Mouse (Mus musculus) 3134 (cell line): ENCODE measurements around the gene Cdv3.

Source experiments
- DNase-seq: peaks from one replicate; pipeline ENCODE4 v3.0.0-alpha.2; 2011; ENCODE audit warnings: low spot score; ENCODE audit not compliant: insufficient read length; ENCODE audit errors: extremely low read depth

The Cdv3 gene

DNA sequence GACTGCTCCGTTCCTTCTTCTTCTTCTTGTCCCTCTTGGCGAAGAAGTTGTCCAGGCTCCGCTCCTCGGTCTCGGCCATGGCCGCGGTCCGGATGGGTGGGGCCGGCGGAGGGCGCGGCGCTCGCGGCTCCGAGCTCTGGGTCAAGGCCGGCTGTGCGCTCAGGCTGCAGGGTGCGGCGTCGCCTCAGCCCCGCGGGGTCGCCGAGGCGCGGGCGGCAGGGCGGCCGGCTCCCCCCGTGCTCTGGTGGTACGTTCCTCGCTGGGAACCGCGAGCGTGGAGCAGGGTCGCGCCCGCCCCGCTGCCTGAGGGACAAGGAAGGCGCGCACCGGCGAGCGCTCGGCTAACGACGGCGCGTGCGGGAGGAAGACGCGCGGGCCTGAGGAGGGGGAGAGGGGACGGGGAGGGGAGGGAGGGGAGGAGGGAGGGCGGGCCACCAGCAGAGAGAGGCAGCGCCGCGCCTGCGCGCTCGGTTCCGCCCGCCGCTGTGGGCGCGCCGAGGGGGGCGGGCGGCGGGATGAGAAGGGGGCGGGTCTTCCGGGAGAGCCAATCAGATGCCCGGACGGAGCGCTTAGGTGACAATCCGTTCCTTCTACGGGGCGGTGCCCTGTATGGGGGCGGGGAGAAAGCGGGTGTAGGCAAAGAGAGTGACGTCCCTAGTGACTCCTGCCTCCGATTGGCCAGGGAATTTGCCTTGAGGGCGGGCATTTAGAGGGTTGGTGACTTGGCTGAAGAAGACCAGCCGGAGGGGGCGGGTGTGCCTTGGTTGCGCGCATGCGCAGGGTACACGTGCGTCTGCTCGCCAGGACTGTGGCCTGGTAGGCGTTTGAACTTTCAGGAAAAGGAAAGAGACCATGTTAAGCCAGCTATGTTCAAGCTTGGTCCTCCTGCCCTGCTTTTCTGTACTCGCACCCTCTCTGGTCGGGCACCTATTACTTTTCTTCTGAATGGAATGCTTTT, at the start of gene Cdv3:
Gene Cdv3 (minus strand): TSS at position 551 of the 958 bp plus-strand sequence.
- peak; percentile 97 for DNase-seq

DNA sequence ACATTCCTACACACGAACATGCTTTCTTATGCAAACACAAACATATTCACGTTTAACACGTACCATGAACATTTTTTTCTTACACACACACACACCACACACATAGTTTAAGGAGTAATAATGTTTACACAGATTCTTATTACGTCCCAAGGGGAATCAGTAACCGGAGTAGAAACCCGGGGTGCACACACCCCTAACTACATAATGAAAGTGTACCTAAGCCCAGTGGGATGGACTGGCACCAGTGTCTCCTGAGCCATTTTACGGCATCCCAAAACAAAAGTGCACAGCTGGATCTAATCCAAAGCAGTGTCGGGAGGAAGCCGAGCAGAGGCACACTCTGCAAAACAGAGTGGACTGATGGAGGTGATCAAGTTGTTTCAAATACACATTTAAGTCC, 47.8 kb upstream of the Cdv3 start:
- DNase-seq, result no peak

DNA sequence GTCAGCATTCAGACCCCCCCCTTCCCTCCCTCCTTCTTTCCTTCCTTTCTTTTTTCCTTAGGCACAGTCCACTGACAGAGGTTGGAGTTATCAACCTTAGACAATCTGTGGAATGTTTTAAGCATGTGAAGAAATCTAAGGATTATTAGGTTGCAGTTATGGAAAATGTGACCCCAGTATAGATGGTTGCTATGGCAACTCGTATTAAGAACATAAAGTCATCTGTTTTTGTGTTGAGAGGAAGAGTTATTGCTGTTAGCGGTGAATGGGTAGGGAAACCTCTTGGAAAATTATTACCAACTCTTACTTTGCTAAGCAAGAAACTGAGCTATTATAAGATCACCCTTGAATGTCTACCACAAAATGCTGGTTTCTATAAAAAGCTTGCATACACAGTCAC, 43.5 kb upstream of the Cdv3 start:
- DNase-seq, result no peak

DNA sequence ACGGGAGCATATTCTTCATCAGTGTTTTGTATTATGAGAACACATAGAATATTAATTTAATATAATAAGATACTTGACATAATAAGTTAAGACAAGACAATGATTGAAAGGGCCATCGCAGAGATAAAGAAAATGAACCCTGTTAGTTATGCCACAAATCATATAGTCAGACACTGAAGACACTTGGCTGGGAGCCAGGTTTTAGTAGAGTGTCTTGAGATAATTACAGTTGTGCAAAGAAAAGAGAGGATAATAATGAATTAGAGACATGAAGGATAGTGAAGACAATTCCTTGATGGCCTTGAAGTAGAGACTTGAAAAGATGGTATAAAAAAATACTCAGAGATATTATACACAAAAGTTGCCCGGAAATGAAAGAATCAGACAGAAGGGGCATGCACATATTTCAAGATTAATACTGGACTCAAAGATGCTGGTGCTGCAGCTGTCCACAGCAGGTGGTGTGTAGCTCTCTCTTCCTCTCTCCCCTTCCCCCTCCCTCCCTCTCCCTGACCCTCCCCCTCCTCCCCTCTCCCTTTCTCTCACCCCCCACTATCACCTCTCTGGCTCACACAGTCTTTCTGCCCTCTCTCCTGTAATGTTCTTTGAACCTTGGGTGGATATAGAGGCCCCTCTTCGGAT, 42.6 kb upstream of the Cdv3 start:
- DNase-seq, result no peak

DNA sequence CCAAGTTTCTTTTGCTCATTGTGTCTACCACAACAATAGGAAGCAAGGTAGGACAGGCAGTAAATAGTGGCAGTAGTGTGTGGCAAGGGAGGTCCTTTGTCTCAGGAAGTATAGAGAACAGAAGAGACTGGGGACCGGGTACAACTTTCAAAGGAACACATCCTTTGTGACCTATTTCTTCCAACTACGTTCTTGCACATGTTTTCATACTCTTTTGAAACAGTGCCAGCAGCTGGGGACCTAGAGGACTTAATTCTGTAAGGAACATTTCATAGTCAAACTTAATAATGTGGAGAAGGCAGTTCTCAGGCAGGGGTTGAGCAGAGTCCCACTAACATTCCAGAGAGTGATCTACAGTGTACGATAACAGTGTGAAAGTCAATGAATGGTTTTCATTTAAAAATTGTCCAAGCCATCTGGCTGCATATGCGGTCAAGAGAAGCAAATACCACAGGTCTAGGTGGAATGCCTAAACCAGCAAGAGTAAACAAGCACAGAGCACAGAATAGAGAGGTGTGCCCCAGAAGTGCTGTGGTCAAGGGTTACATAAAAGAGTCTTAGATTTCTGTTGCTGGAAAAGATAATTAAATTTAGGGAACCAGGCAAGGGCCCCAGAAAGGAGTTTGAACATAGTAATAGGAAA, 37.8 kb upstream of the Cdv3 start:
- DNase-seq, result peak; percentile 20

DNA sequence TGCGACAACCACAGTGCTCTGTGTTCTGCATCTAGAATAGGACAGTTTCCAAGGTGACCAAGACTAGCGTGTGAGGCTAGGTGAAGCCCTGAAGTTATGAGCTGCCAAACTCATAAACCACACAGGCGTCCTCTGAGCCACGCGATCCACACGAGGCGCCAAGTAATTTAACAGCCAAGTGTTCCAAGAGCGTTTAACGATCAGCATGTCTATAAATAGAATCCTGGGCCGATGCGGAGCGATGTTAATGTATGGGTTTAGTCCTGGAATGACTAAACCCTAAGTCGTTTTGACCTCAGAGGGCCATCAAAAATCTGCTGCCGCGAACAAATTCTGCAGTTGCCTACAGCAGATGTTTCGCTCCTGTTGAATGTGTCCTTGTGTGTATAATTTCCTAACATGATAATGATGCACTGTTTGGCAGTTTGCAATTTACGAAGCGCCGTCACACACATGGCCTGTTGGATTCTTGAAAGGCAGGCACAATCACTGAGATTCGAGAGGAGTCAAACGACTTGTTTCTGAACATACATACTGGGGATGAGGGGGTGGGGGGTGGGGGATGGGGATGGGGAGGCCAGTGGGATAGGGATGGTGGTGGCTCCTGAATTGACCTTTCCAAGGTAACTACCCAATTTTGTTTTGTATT, 33.0 kb upstream of the Cdv3 start:
- peak; percentile 49 for DNase-seq

DNA sequence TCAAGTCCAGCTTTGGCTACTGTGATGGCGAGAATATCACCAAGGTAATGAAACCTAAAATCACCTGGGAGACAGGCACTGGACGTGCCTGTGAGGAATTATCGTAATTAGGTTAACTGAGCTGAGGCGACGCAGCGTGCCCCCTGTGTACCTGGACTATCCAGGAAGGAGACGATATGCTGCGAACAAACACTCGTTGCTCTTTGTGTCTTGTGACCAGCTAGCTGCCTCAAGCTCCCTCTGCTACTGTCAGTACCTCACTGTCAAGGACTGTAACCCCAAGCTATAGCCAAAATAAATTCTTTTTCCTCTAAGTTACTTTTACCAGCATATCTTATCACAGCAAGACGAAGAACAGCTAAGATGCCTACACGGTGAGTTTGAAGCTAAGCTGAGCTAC, 27.6 kb upstream of the Cdv3 start:
- DNase-seq, result no peak

DNA sequence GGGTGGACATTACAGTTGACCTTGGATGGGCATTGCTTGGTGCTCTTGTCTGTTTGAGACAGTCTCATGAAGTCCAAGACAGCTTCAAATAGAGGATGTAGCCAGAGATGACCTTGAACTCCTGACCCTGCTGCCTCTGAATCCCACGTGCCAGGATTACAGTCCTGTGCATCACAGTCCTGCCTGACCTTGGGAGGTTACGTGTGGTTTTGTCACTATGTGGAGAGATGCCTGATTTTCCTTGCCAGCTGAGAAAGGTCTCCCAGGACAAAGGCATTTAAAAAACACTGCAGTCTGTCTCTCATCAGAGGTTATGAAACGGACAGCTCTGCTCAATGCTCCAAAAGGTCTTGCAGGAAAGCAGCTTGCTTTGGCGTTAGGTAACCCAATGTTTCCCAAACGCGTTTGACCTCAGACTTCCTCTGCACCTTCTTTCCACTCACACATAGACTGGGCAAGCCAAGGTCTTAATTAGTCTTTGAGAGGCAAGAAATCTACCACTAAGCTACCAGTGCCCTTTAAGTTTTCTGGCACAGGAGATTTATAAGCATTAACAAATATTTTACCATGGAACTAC, 26.2 kb upstream of the Cdv3 start:
- DNase-seq, result no peak

DNA sequence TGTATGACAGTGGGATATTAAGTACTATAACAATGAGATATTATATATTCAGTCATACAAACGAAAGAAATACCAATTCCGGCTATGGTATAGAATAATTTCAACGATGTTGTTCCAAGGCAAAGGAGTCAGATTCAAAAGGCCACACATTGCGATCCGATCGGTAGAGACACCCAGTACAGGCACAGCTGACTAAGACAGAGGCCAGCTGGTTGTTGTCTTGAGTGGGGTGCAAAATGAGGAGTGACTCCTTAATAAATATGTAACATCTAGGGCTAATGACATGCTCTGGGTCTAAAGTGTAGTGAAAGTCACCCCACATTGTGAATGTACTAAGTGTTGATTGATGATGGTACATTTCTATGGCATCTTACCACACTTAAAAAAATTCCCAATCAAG, 23.6 kb upstream of the Cdv3 start:
- no peak for DNase-seq

DNA sequence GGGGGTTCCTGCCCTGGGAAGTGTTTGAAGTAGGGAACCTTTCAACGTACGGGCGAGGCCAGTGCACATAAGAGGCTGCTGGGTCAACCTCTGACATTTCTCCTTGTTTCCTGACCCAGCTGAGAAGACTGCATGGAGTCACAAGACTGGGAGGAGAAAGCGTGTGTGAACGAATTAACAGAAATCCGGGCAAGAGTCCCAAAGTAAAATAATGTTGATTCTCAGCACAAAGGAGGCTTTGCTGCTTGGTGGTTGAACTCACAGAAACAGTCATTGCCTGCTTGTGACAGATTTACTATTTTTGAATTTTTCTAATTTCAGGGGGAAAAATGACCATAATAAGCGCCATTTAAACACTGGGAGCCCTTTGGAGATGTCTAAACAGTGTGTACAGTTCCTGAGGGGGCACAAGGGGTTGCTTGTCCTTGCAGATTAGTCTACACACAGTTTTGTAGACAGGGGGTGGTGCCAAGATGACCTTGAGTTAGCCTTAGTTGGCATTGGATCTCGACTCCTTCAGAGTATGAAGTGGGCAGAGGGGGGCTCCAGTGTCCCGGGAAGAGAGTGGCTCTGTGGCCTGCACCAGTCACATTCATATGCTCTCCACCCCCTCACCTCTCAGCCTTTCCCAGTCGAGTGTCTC, 21.5 kb upstream of the Cdv3 start:
- DNase-seq, result no peak

DNA sequence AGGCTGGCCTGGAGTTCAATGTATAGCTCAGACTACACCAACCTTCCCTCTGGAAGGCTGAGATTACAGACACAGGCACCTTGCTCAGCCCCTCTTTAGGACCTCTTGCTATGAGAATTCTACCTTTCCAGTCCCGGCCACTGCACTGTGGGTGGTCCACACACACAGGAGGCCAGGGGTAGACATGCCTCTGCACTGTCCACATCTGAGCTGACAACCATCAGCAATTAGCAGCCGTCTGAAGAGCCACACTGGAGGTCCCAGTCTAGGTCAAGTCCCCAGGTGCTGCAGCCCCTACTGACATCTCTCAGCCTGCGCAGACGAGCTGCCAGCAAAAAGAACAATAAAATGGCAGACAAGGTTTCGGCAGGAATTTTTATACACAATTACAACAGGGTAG, 20.9 kb upstream of the Cdv3 start:
- DNase-seq, result no peak

DNA sequence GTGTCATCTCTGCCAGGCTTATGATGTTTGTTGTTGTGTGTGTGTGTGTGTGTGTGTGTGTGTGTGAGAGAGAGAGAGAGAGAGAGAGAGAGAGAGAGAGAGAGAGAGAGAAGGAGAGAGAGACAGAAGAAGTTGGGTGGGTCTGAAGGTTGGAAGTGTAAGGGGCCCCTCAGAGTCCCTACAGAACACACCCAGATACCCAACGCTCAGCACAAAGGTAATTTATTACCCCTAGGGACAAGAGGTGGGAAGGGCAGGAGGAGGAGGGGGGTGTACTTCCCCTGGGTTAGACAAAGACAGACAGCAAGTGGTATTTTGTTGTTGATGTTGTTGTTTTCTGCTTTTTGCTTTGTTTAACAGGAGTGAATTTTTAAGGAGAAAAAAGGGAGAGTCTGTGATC, 20.0 kb upstream of the Cdv3 start:
- no peak for DNase-seq

DNA sequence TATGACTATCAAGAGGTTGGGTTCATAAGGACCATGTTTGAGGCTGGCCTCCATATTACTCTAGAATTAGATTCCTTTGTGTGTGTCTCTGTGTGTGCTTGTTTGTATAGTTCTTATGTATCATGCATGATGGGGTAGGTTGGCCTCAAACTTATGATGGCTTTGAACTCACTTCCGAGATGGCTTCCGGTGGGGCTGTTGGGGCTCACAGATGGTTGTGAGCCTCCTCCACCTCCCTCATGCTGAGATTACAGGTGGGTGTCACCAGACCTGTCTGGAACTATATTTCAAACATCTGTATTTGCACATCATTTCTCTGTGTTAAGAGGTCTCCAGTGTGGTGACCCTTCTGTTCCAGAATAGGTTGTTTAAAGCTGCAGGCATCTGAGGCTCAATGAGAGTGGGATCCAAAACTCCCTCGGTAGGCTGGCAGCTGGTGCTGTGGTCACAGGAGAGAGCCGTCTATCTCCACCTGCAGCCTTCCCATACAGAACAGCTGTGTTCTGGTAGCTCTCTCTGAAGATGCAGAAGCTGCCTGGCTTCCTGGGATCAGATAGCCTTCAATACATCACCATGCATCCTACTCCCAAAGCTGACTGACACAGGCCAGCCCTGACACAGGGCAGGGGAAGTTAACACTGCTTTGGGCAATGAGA, 18.6 kb upstream of the Cdv3 start:
- no peak for DNase-seq

DNA sequence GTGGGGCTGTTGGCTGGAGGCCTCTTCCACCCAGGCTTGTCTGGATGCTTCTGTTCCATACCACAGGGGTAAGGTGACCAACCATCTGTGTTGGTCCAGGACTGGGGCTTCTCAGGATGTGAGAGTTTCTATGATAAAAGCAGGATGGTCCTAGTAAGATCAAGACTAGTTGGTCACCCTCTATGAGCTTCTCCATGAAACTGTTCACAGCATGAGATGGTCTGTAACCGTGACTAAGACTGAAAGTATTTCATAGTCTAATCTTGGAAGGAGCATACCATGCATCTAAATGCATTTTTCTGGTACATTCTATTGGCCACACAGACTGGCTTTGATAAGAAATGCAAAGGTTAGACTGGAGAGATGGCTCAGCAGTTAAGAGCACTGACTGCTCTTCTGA, 17.9 kb upstream of the Cdv3 start:
- DNase-seq, result no peak

DNA sequence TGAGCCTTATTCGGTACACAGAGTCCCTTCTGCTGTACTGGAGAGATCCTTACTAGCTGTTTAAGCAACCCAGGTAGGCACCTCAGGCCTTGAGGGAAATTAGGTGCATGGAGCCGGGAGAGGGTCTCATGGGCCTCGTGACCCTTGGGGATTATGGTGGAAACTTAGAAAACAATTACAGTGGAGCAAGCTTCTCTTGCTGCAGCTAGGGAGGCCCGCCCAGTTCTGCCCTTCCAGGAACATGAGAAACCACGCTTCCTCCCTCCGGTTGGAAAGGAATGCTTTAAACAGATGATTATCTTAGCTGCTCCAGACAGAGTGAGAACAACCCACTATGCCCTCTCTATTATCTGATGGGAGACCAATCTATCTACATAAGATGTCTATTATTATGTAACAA, 17.3 kb upstream of the Cdv3 start:
- no peak for DNase-seq

DNA sequence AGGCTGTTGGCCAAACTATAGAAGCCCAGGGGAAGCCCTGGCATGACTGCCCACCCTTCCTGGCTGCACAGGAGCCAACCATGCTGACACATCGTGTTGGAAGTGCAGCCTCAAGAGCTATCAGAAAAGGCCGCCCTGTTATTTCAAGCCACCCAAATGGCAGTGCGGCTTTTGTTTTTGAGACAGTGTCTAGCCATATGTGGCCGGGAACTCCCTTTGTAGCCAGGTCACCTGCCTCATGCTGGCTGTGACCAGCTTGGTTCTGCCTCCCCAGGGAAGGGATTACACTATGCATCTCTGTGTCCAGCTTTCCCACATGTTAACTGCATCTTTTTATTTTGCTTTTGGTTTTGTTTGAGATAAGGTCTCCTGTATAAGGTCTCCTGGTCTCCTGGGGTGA, 14.9 kb upstream of the Cdv3 start:
- no peak for DNase-seq

DNA sequence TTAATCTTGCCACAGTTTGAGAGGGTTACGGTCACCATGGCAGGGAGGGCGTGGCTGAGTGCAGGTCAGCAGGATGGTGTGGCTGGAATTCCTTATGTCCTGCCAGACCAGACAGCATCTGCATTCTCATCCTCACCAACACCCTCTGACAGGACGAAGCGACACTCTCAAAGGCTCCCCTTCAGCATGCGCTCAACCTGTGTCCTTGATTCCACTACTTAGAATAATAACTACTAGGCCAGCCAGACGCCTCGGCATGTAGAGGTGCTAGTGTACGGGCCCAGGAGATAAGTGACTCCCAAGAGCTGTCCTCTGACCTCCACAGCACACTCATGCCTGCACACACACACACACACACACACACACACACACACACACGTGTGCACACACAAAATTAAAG, 13.6 kb upstream of the Cdv3 start:
- DNase-seq, result no peak

DNA sequence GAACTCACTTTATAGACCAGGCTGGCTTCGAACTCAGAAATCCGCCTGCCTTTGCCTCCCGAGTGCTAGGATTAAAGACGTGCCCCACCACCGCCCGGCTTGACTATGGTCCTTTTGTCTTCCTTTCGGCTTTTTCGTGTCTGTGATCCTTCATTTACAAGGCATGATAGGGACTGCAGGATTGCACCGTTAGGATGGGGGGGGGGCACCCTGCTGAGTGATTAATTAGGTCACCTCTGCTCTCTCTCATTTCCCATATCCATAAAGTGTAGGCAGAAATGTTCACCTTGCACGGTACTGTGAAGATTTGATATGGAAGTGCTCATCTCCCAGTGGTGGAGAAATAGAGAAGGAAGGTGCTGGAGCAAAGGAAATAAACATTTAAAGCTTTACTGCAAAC, 13.0 kb upstream of the Cdv3 start:
- no peak for DNase-seq

DNA sequence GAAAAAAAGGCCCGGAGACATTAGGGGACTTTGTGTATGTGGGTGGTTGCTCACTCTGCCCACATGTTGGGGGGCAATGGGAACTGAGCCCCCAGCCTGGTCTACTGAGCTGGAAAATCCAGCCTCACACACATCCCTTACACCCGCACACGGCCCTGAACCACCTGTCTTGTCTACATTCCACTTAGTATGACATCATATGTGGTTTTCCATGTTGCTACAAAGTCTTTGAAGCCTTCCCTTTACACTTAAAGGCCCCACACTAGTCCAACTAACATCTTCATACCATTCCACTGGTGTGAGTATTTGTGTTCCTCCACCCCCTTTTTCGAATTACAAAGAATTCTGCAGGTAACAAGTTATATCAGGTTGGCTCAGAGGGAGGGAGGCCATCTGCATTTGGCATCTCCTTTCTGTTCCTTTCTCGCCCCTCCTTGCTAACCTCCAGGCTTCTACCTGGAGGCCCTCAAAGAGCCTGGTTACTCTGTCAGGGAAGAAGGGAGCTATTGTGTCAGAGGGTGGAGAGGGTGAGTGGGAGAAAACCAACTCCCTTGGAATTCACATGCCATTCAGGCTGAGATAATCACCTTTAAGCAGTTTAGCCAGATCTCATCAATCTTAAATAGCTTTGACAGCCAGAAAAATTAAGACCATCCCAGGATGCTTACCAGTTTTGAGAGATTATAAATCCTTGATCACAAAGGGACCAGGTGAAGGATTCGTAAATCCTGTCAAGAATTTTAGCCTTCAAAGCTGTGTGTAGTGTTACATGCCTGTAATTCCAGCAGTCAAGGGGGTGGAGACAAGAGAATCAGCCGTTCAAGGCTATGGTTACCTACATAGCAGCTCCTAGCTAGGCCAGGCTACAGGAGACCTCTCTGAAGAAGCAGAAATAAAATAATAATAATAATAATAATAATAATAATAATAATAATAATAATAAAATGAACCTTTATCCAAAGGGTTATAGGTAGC, 11.0 kb upstream of the Cdv3 start:
- DNase-seq, result no peak
